Mouse (Mus musculus) brain, embryonic 14.5 days (tissue): ENCODE measurements at regions not wholly inside any gene's neighbourhood (a gene's known extent, or its start where the extent isn't known, plus 50 kb on each side); places are given as distances from the start of the nearest gene placed in this dataset.
"Not testable (repeated sequence)": the region's sequence is repeated elsewhere in the genome, so short reads cannot be mapped to it uniquely, and the experiment has no call there.

ENCODE experiments used
- DNase-seq: peaks from one replicate; pipeline ENCODE4 v3.0.0-alpha.2; 2011; ENCODE audit warnings: low read depth
- CTCF ChIP-seq: fragments of 200-500 bp; IDR thresholded peaks from 2 replicates; pipeline ENCODE4 v1.5.1; 2012; ENCODE audit warnings: inconsistent platforms, mild to moderate bottlenecking, moderate library complexity, borderline replicate concordance; ENCODE audit not compliant: insufficient read depth, insufficient read length; ENCODE audit errors: extremely low read depth
- POLR2A ChIP-seq: fragments of 200-500 bp; IDR thresholded peaks from 2 replicates; pipeline ENCODE4 v1.6.1; 2012; ENCODE audit warnings: mild to moderate bottlenecking, inconsistent platforms, borderline replicate concordance; ENCODE audit not compliant: poor library complexity, insufficient read depth, insufficient read length, severe bottlenecking; ENCODE audit errors: extremely low read depth

DNA sequence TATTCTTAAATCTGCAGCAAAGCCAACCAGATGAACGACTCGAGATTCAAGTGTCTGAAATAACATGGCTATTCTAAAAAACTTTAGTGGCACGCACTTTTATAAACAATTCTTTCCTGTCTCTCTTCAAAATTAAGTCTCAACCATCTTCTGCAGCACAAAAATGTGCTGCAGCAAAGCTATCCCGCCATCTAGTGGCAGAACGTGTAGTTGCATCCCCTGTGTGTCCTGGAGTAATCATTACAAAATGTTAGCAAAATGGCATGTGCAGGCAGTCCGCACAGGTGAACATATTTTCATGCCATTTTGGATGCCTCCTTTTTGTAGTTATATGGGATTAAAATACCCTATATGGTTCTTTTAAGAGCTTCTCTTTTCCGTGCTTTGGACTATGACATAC is 293.1 kb upstream of the Slc7a14 start:
- TF ChIP-seq CTCF (peak; percentile 81; the same call in 1 of the 2 replicates), POLR2A (no peak)
- peak; percentile 89 for DNase-seq

DNA sequence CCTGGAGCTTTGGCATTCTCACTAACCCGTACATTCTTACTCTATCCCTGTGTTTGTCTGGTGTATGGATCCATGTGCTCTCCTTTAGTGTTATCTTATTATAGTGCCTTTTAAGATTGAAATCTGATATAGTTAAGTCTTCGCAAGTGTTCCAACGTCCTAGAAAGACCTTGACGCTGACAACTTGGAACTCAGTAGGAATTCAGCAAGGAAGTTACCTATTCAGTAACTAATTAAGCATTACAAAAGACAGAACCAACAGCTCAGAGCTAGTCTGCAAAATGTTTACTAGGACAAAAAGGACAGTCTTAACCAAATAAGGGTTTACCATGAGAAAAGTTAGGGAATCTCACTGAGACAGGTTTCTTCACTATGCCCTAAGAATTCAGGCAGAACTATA is 286.4 kb upstream of the Slc7a14 start:
- not testable (repeated sequence) for DNase-seq

DNA sequence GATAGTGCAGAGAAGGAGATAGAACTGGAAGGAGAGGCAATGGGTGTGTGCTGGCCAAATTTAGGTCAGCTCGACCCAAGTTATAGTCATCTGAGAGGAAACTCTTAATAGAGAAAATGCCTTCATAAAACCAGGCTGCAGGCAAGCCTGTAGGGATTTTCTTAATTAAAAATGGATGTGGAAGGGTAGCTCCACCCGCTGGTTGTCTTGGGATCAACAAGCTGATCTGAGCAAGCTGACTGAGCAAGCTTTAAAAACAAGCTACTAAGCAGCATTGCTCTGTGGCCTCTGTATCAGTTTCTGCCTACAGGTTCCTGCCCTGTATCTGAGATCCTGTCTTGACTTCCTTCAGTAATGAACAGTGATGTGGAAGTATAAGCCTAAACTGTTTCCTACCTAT is 275.8 kb upstream of the Slc7a14 start:
- DNase-seq: peak; percentile 40
- peak; percentile 21; the same call in 1 of the 2 replicates for TF ChIP-seq CTCF
- TF ChIP-seq POLR2A: no peak

DNA sequence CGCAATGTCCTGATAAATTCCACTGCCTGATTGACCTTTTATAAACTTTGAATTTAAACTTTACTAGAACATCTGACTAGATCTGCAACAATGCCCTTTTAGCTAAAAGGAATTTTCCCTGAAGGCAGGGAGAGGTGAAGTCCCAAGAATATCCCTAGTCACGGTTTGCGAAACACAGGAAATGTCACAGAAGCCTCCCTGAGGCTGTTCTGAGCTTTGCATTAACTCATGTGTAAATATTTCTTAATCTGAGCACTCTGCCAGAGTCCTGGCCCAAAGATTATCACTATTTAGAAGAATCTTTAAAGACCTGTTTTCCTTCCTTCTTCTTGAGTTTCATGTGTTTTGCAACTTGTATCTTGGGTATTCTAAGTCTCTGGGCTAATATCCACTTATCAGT is 263.7 kb upstream of the Slc7a14 start:
- TF ChIP-seq CTCF (no peak), POLR2A (no peak)
- DNase-seq: no peak
